Mouse (Mus musculus): ENCODE data around the gene Gm20772. TPM values are rescaled to one million over a fixed set of nuclear protein-coding genes. Genes with fewer than 3 reads are reported as not detected.
"Not testable (repeated sequence)": the region's sequence is repeated elsewhere in the genome, so short reads cannot be mapped to it uniquely, and the experiment has no call there.

Gm20772 gene
- polyA plus RNA-seq (2015; fragmentation: Nextera tagmentation; extraction: Ambion mirVana): not detected in 2 replicates

DNA sequence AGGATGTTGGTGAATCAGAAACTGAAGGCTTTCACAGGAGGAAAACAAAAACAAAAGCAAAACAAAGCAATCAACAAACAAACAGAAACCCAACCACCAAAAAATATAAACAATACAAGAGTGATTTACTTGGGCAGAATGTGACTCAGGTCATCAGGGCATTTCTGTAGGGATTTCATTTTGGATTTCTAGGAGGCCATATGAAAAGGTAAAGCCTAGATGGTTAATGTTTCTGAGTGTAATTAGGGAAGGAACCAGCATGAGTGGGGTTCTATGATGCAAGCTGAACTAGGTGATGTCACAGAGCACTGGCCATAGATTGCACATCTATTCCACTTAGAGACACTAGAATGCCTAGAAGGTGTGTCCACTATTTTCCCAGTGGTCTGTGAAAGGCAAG, at the start of gene Gm20772, which contains the start of gene Gm20831:
Gene Gm20772, plus strand, starts transcription at position 301 of the 400 bp plus-strand sequence.
Gene Gm20831, plus strand, starts transcription at position 301 of the 400 bp plus-strand sequence.
- DNase-seq (ENCODE audit: low spot score): not testable (repeated sequence)

DNA sequence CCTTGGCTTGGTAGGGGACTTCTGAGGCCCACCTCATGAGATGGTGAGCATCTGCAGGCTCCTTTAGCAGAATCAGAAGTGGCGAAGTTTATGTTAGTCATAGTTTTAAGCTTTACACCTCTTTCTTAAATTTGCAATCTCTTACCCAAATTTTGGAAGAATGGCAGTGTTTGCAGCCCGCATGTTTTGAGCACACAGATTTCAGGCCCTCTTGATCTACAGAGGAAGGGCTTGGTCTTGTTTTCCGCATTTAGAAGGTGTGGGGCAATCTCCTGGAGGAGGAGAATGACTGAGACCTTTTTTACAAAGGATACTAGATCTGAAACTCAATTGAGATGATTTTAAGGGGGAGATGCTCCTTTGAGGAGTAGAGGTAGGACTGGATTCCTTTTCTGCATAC, 28.4 kb upstream of the Gm20772 start, which contains the start of gene Gm21904:
Gene Gm21904, minus strand, starts transcription at position 101 of the 400 bp plus-strand sequence.
- DNase-seq (ENCODE audit: low spot score): not testable (repeated sequence)

Other genes with a start within 250 kb of the Gm20772 start
- not detected in 2 replicates for gene Gm21904, start 28.5 kb upstream of the Gm20772 start, polyA plus RNA-seq (2015; fragmentation: Nextera tagmentation; extraction: Ambion mirVana)
- not detected in 2 replicates for gene Gm20831, start within 50 bp of the Gm20772 start, polyA plus RNA-seq (2015; fragmentation: Nextera tagmentation; extraction: Ambion mirVana)
- gene Srsy, start 62.6 kb downstream of the Gm20772 start, polyA plus RNA-seq (2015; fragmentation: Nextera tagmentation; extraction: Ambion mirVana): not detected in 2 replicates
- gene Gm21764, start 187.1 kb downstream of the Gm20772 start, polyA plus RNA-seq (2015; fragmentation: Nextera tagmentation; extraction: Ambion mirVana): not detected in 2 replicates
- gene Ssty1, start 214.4 kb downstream of the Gm20772 start, polyA plus RNA-seq (2015; fragmentation: Nextera tagmentation; extraction: Ambion mirVana): not detected in 2 replicates